Mouse (Mus musculus) forebrain, embryonic 10.5 days (tissue): Measurements from ENCODE around the gene Map4. TPM values are rescaled to one million over a fixed set of nuclear protein-coding genes. Genes with fewer than 3 reads are reported as not detected.
"Not testable (repeated sequence)": the region's sequence is repeated elsewhere in the genome, so short reads cannot be mapped to it uniquely, and the experiment has no call there.

Experiments
- DNase-seq: peaks from one replicate; pipeline ENCODE4 v3.0.0-alpha.2; 2017; ENCODE audit warnings: low spot score; ENCODE audit errors: extremely low spot score
- H3K27ac ChIP-seq: fragments of 300-500 bp; sonication (generic); 2 replicates; pipeline ENCODE4 v1.5.1; 2016; ENCODE audit warnings: mild to moderate bottlenecking
- H3K27me3 ChIP-seq: fragments of 300-500 bp; sonication (generic); 2 replicates; pipeline ENCODE4 v1.6.1; 2016; ENCODE audit warnings: mild to moderate bottlenecking; ENCODE audit not compliant: poor library complexity, severe bottlenecking
- H3K36me3 ChIP-seq: fragments of 300-500 bp; sonication (generic); replicated peaks from 2 replicates; pipeline ENCODE4 v1.6.1; 2016; ENCODE audit warnings: mild to moderate bottlenecking, moderate library complexity
- H3K4me1 ChIP-seq: fragments of 300-500 bp; sonication (generic); 2 replicates; pipeline ENCODE4 v1.6.1; 2016
- H3K4me3 ChIP-seq: fragments of 300-500 bp; sonication (generic); 2 replicates; pipeline ENCODE4 v1.5.1; 2016; ENCODE audit warnings: mild to moderate bottlenecking, moderate library complexity
- H3K9me3 ChIP-seq: fragments of 300-500 bp; sonication (generic); 2 replicates; pipeline ENCODE4 v1.6.1; 2016; ENCODE audit warnings: mild to moderate bottlenecking, moderate library complexity
- WGBS: fragments of 180-500 bp; shearing (Covaris S2); methylation state at CpG from one replicate; pipeline ENCODE4 v1.1.7; 2016; 5-methylcytosine and 5-hydroxymethylcytosine counted together
- polyA plus RNA-seq: library from polyadenylated mRNA; unstranded; fragments of >200 nt; fragmentation: Nextera tagmentation; extraction: Ambion mirVana; gene quantifications from 2 replicates; pipeline ENCODE4 v1.2.1, GENCODE M21; 2016

Gene Map4
- polyA plus RNA-seq, 1 experiment from 2014 or later, result 52.2 TPM

- peaks cover 13% of the 10 kb centered on the region for H3K4me1 ChIP-seq
Measured at GRCm38 (mm10) chr9:110097791-110098190, 166.5 kb downstream of the Map4 start.

GRCm38 (mm10) chr9:110100627-110101600 lies 169.7 kb downstream of the Map4 start:
- peaks cover 13% of the 10 kb centered on the region for H3K4me1 ChIP-seq
- WGBS, result 3% methylated on average over 41 of the region's 41 CpGs
- DNase-seq, result peak; percentile 92
- H3K9me3 ChIP-seq, result no peaks in the 10 kb centered on the region
- H3K27me3 ChIP-seq, result no peaks in the 10 kb centered on the region
- peaks cover 88% of the 10 kb centered on the region for H3K36me3 ChIP-seq
- peak overlapping the region; percentile 83 for H3K4me3 ChIP-seq
- H3K27ac ChIP-seq, result peak overlapping the region; percentile 91

More at GRCm38 (mm10) chr9:110097791-110098190, 166.5 kb downstream of the Map4 start:
- H3K9me3 ChIP-seq, result no peaks in the 10 kb centered on the region
- H3K27ac ChIP-seq, result no peak overlapping the region
- no peak overlapping the region for H3K4me3 ChIP-seq
- H3K27me3 ChIP-seq, result no peaks in the 10 kb centered on the region
- peaks cover 88% of the 10 kb centered on the region for H3K36me3 ChIP-seq
- 92% methylated on average over 3 of the region's 3 CpGs for WGBS
- DNase-seq, result no peak

- Histone ChIP-seq H3K9me3 (no peaks in the 10 kb centered on the region), H3K27me3 (no peaks in the 10 kb centered on the region), H3K27ac (peak overlapping the region; percentile 99), H3K4me3 (peak overlapping the region; percentile 96), H3K36me3 (peaks cover 58% of the 10 kb centered on the region), H3K4me1 (peaks cover 24% of the 10 kb centered on the region)
- no peak for DNase-seq
- 14% methylated on average over 10 of the region's 10 CpGs for WGBS
Measured at GRCm38 (mm10) chr9:110116353-110116976, 185.2 kb downstream of the Map4 start.

GRCm38 (mm10) chr9:110116977-110117778 lies 185.9 kb downstream of the Map4 start, which contains the start of gene Smarcc1:
Gene Smarcc1 (plus strand): TSS chr9:110117708.
- Histone ChIP-seq H3K4me1 (peaks cover 24% of the 10 kb centered on the region), H3K36me3 (peaks cover 51% of the 10 kb centered on the region), H3K27me3 (no peaks in the 10 kb centered on the region), H3K27ac (peak within 1 kb of the TSS; percentile 99), H3K9me3 (no peaks in the 10 kb centered on the region), H3K4me3 (peak within 1 kb of the TSS; percentile 96)
- peak; percentile 93 for DNase-seq
- under 1% methylated on average over 77 of the region's 79 CpGs for WGBS

GRCm38 (mm10) chr9:110117779-110118139 lies 186.5 kb downstream of the Map4 start, which contains the start of gene Dhx30:
Gene Dhx30 (minus strand): TSS chr9:110117830.
- no peaks in the 10 kb centered on the region for H3K9me3 ChIP-seq
- peak within 1 kb of the TSS; percentile 96 for H3K4me3 ChIP-seq
- H3K36me3 ChIP-seq, result peaks cover 45% of the 10 kb centered on the region
- H3K27ac ChIP-seq, result peak within 1 kb of the TSS; percentile 99
- no peak for DNase-seq
- H3K4me1 ChIP-seq, result peaks cover 24% of the 10 kb centered on the region
- WGBS, result 1% methylated on average over 17 of the region's 17 CpGs
- no peaks in the 10 kb centered on the region for H3K27me3 ChIP-seq

- Histone ChIP-seq H3K27ac (peak overlapping the region; percentile 99), H3K36me3 (peaks cover 40% of the 10 kb centered on the region), H3K27me3 (no peaks in the 10 kb centered on the region), H3K4me3 (peak overlapping the region; percentile 96), H3K9me3 (no peaks in the 10 kb centered on the region), H3K4me1 (peaks cover 24% of the 10 kb centered on the region)
- 54% methylated on average over 1 of the region's 1 CpGs for WGBS
- no peak for DNase-seq
Measured at GRCm38 (mm10) chr9:110118249-110118648, 187.0 kb downstream of the Map4 start.

GRCm38 (mm10) chr9:110121424-110121823 lies 190.2 kb downstream of the Map4 start:
- no peaks in the 10 kb centered on the region for H3K27me3 ChIP-seq
- 83% methylated on average over 4 of the region's 4 CpGs for WGBS
- H3K9me3 ChIP-seq, result no peaks in the 10 kb centered on the region
- no peak overlapping the region for H3K27ac ChIP-seq
- peaks cover 17% of the 10 kb centered on the region for H3K36me3 ChIP-seq
- H3K4me3 ChIP-seq, result no peak overlapping the region
- DNase-seq, result no peak
- H3K4me1 ChIP-seq, result peaks cover 12% of the 10 kb centered on the region

- Histone ChIP-seq H3K4me1 (peaks cover 7% of the 10 kb centered on the region), H3K9me3 (no peaks in the 10 kb centered on the region), H3K4me3 (no peak overlapping the region), H3K27ac (no peak overlapping the region), H3K36me3 (peaks cover 17% of the 10 kb centered on the region), H3K27me3 (no peaks in the 10 kb centered on the region)
- no peak for DNase-seq
- WGBS, result 92% methylated on average over 2 of the region's 2 CpGs
Measured at GRCm38 (mm10) chr9:110123322-110123721, 192.1 kb downstream of the Map4 start.

GRCm38 (mm10) chr9:110124008-110124540 lies 192.8 kb downstream of the Map4 start:
- not testable (repeated sequence) for H3K4me1 ChIP-seq, DNase-seq, H3K27me3 ChIP-seq, H3K4me3 ChIP-seq, H3K9me3 ChIP-seq, H3K27ac ChIP-seq
- peaks cover 11% of the 10 kb centered on the region for H3K36me3 ChIP-seq
- WGBS, result 65% methylated on average over 2 of the region's 2 CpGs

GRCm38 (mm10) chr9:110130896-110131524 lies 199.8 kb downstream of the Map4 start:
- Histone ChIP-seq H3K27me3 (no peaks in the 10 kb centered on the region), H3K9me3 (no peaks in the 10 kb centered on the region), H3K36me3 (peaks cover 32% of the 10 kb centered on the region), H3K4me3 (peak overlapping the region; percentile 96), H3K4me1 (peaks cover 33% of the 10 kb centered on the region), H3K27ac (peak overlapping the region; percentile 99)
- WGBS, result 32% methylated on average over 10 of the region's 10 CpGs
- no peak for DNase-seq

- H3K9me3 ChIP-seq, result no peaks in the 10 kb centered on the region
- under 1% methylated on average over 63 of the region's 64 CpGs for WGBS
- peak; percentile 100 for DNase-seq
- peak overlapping the region; percentile 99 for H3K27ac ChIP-seq
- no peaks in the 10 kb centered on the region for H3K27me3 ChIP-seq
- H3K4me1 ChIP-seq, result peaks cover 33% of the 10 kb centered on the region
- peak overlapping the region; percentile 96 for H3K4me3 ChIP-seq
- peaks cover 39% of the 10 kb centered on the region for H3K36me3 ChIP-seq
Measured at GRCm38 (mm10) chr9:110131525-110132197, 200.4 kb downstream of the Map4 start.
